Mouse (Mus musculus): Measurements from ENCODE around the gene Rpl36a. TPM values are rescaled to one million over a fixed set of nuclear protein-coding genes. Genes with fewer than 3 reads are reported as not detected.

Rpl36a gene
- total and polyA plus RNA-seq, 3 experiments = 95.2 to 110 (median 96.5) TPM

- Histone ChIP-seq H3K9ac (ENCODE audit: low read depth, low read length) (no peak overlapping the region), H3K4me3 (no peak overlapping the region), H3K27ac (no peak overlapping the region), H3K4me1 (ENCODE audit: control insufficient read depth, insufficient read depth, low read length) (no peaks in the 10 kb centered on the region), H3K79me2 (replicated peaks; ENCODE audit: control insufficient read depth, insufficient read depth, low read length) (no peaks in the 10 kb centered on the region), H3K27me3 (ENCODE audit: control insufficient read depth, insufficient read depth, low read length) (no peaks in the 10 kb centered on the region), H3K36me3 (ENCODE audit: control insufficient read depth, insufficient read depth, low read length) (no peaks in the 10 kb centered on the region)
- WGBS = 71% methylated on average over 9 of the region's 9 CpGs
- no peak for DNase-seq
- no peak for TF ChIP-seq EP300 (IDR thresholded peaks at IDR 0.05; ENCODE audit: insufficient read depth, low read depth, low read length)
- TF ChIP-seq POLR2A (IDR thresholded peaks at IDR 0.05; ENCODE audit: insufficient read depth, low read depth, low read length) = no peak
- TF ChIP-seq CTCF (IDR thresholded peaks at IDR 0.05) = no peak
- intact Hi-C loops (cut with DNase I) = loop anchor here (10.0 kb wide), 1 partner anchor 105 kb away; no protein-coding TSS in a partner anchor
These were observed 34.2 kb downstream of the Rpl36a start for GRCm38 (mm10) chrX:134619695-134620094.

- TF ChIP-seq EP300 (IDR thresholded peaks at IDR 0.05; ENCODE audit: insufficient read depth, low read depth, low read length) (no peak), POLR2A (IDR thresholded peaks at IDR 0.05; ENCODE audit: insufficient read depth, low read depth, low read length) (no peak), CTCF (IDR thresholded peaks at IDR 0.05) (no peak)
- H3K79me2 ChIP-seq (replicated peaks; ENCODE audit: control insufficient read depth, insufficient read depth, low read length) = no peaks in the 10 kb centered on the region
- H3K4me3 ChIP-seq = no peak overlapping the region
- no peak overlapping the region for H3K9ac ChIP-seq (ENCODE audit: low read depth, low read length)
- no peaks in the 10 kb centered on the region for H3K36me3 ChIP-seq (ENCODE audit: control insufficient read depth, insufficient read depth, low read length)
- WGBS = 56% methylated on average over 8 of the region's 8 CpGs
- intact Hi-C loops (cut with DNase I) = no loop called here
- no peaks in the 10 kb centered on the region for H3K27me3 ChIP-seq (ENCODE audit: control insufficient read depth, insufficient read depth, low read length)
- H3K4me1 ChIP-seq (ENCODE audit: control insufficient read depth, insufficient read depth, low read length) = no peaks in the 10 kb centered on the region
- no peak overlapping the region for H3K27ac ChIP-seq
- DNase-seq = no peak
These were observed 34.9 kb downstream of the Rpl36a start for GRCm38 (mm10) chrX:134620254-134620865.

- no peaks in the 10 kb centered on the region for H3K79me2 ChIP-seq (replicated peaks; ENCODE audit: control insufficient read depth, insufficient read depth, low read length)
- intact Hi-C loops (cut with DNase I) = no loop called here
- TF ChIP-seq POLR2A (IDR thresholded peaks at IDR 0.05; ENCODE audit: insufficient read depth, low read depth, low read length) (no peak), CTCF (IDR thresholded peaks at IDR 0.05) (no peak), EP300 (IDR thresholded peaks at IDR 0.05; ENCODE audit: insufficient read depth, low read depth, low read length) (no peak)
- H3K36me3 ChIP-seq (ENCODE audit: control insufficient read depth, insufficient read depth, low read length) = no peaks in the 10 kb centered on the region
- 78% methylated on average over 3 of the region's 3 CpGs for WGBS
- H3K27ac ChIP-seq = no peak overlapping the region
- H3K9ac ChIP-seq (ENCODE audit: low read depth, low read length) = no peak overlapping the region
- no peak for DNase-seq
- no peak overlapping the region for H3K4me3 ChIP-seq
- H3K27me3 ChIP-seq (ENCODE audit: control insufficient read depth, insufficient read depth, low read length) = no peaks in the 10 kb centered on the region
- no peaks in the 10 kb centered on the region for H3K4me1 ChIP-seq (ENCODE audit: control insufficient read depth, insufficient read depth, low read length)
These were observed 36.2 kb downstream of the Rpl36a start for GRCm38 (mm10) chrX:134621685-134622084.

GRCm38 (mm10) chrX:134623350-134623749 is 37.9 kb downstream of the Rpl36a start:
- no peaks in the 10 kb centered on the region for H3K4me1 ChIP-seq (ENCODE audit: control insufficient read depth, insufficient read depth, low read length)
- intact Hi-C loops (cut with DNase I) = no loop called here
- H3K79me2 ChIP-seq (replicated peaks; ENCODE audit: control insufficient read depth, insufficient read depth, low read length) = no peaks in the 10 kb centered on the region
- H3K36me3 ChIP-seq (ENCODE audit: control insufficient read depth, insufficient read depth, low read length) = no peaks in the 10 kb centered on the region
- no peak overlapping the region for H3K27ac ChIP-seq
- DNase-seq = no peak
- H3K27me3 ChIP-seq (ENCODE audit: control insufficient read depth, insufficient read depth, low read length) = no peaks in the 10 kb centered on the region
- no peak for TF ChIP-seq POLR2A (IDR thresholded peaks at IDR 0.05; ENCODE audit: insufficient read depth, low read depth, low read length)
- no peak for TF ChIP-seq EP300 (IDR thresholded peaks at IDR 0.05; ENCODE audit: insufficient read depth, low read depth, low read length)
- TF ChIP-seq CTCF (IDR thresholded peaks at IDR 0.05) = no peak
- no peak overlapping the region for H3K4me3 ChIP-seq
- 54% methylated on average over 4 of the region's 4 CpGs for WGBS
- H3K9ac ChIP-seq (ENCODE audit: low read depth, low read length) = no peak overlapping the region

- no peaks in the 10 kb centered on the region for H3K79me2 ChIP-seq (replicated peaks; ENCODE audit: control insufficient read depth, insufficient read depth, low read length)
- DNase-seq = no peak
- TF ChIP-seq POLR2A (IDR thresholded peaks at IDR 0.05; ENCODE audit: insufficient read depth, low read depth, low read length) = no peak
- TF ChIP-seq EP300 (IDR thresholded peaks at IDR 0.05; ENCODE audit: insufficient read depth, low read depth, low read length) = no peak
- no peak for TF ChIP-seq CTCF (IDR thresholded peaks at IDR 0.05)
- no peak overlapping the region for H3K9ac ChIP-seq (ENCODE audit: low read depth, low read length)
- H3K36me3 ChIP-seq (ENCODE audit: control insufficient read depth, insufficient read depth, low read length) = no peaks in the 10 kb centered on the region
- H3K4me1 ChIP-seq (ENCODE audit: control insufficient read depth, insufficient read depth, low read length) = no peaks in the 10 kb centered on the region
- 58% methylated on average over 2 of the region's 2 CpGs for WGBS
- intact Hi-C loops (cut with DNase I) = no loop called here
- no peak overlapping the region for H3K4me3 ChIP-seq
- H3K27me3 ChIP-seq (ENCODE audit: control insufficient read depth, insufficient read depth, low read length) = no peaks in the 10 kb centered on the region
- H3K27ac ChIP-seq = no peak overlapping the region
These were observed 42.7 kb downstream of the Rpl36a start for GRCm38 (mm10) chrX:134628200-134628599.

GRCm38 (mm10) chrX:134632710-134633109 is 47.3 kb downstream of the Rpl36a start:
- intact Hi-C loops (cut with DNase I) = no loop called here
- no peak overlapping the region for H3K27ac ChIP-seq
- no peak overlapping the region for H3K4me3 ChIP-seq
- no peaks in the 10 kb centered on the region for H3K36me3 ChIP-seq (ENCODE audit: control insufficient read depth, insufficient read depth, low read length)
- WGBS = 85% methylated on average over 5 of the region's 5 CpGs
- no peaks in the 10 kb centered on the region for H3K4me1 ChIP-seq (ENCODE audit: control insufficient read depth, insufficient read depth, low read length)
- TF ChIP-seq POLR2A (IDR thresholded peaks at IDR 0.05; ENCODE audit: insufficient read depth, low read depth, low read length) (no peak), EP300 (IDR thresholded peaks at IDR 0.05; ENCODE audit: insufficient read depth, low read depth, low read length) (no peak), CTCF (IDR thresholded peaks at IDR 0.05) (no peak)
- H3K9ac ChIP-seq (ENCODE audit: low read depth, low read length) = no peak overlapping the region
- DNase-seq = no peak
- no peaks in the 10 kb centered on the region for H3K79me2 ChIP-seq (replicated peaks; ENCODE audit: control insufficient read depth, insufficient read depth, low read length)
- no peaks in the 10 kb centered on the region for H3K27me3 ChIP-seq (ENCODE audit: control insufficient read depth, insufficient read depth, low read length)
